Mouse (Mus musculus) embryonic facial prominence, embryonic 15.5 days (tissue): ENCODE results near the gene Pank4. TPM values are rescaled to one million over a fixed set of nuclear protein-coding genes. Genes with fewer than 3 reads are reported as not detected.
A peak's percentile ranks its signal among the peaks of the same experiment; 100 is the strongest.

Experiments
- ATAC-seq: fragments of 200-750 bp; cut with Nextera tagmentation; 2 replicates; pipeline ENCODE4 v1.8.0; 2017; ENCODE audit warnings: low read depth, moderate TSS enrichment; ENCODE audit not compliant: insufficient number of reproducible peaks, low FRiP score, low TSS enrichment
- H3K27ac ChIP-seq: fragments of 300-500 bp; sonication (generic); replicated peaks from 2 replicates; pipeline ENCODE4 v1.5.1; 2015; ENCODE audit warnings: mild to moderate bottlenecking, inconsistent platforms
- H3K27me3 ChIP-seq: fragments of 300-500 bp; sonication (generic); 2 replicates; pipeline ENCODE4 v1.6.1; 2015; ENCODE audit warnings: inconsistent platforms
- H3K36me3 ChIP-seq: fragments of 300-500 bp; sonication (generic); 2 replicates; pipeline ENCODE4 v1.6.1; 2015; ENCODE audit warnings: mild to moderate bottlenecking, inconsistent platforms
- H3K4me1 ChIP-seq: fragments of 300-500 bp; sonication (generic); 2 replicates; pipeline ENCODE4 v1.6.1; 2015; ENCODE audit warnings: inconsistent platforms
- H3K4me2 ChIP-seq: fragments of 300-500 bp; sonication (generic); replicated peaks from 2 replicates; pipeline ENCODE4 v1.6.1; 2015; ENCODE audit warnings: mild to moderate bottlenecking, inconsistent platforms
- H3K4me3 ChIP-seq: fragments of 300-500 bp; sonication (generic); replicated peaks from 2 replicates; pipeline ENCODE4 v1.5.1; 2015; ENCODE audit warnings: mild to moderate bottlenecking, inconsistent platforms
- H3K9ac ChIP-seq: fragments of 300-500 bp; sonication (generic); 2 replicates; pipeline ENCODE4 v1.6.1; 2015; ENCODE audit warnings: inconsistent platforms
- H3K9me3 ChIP-seq: fragments of 300-500 bp; sonication (generic); replicated peaks from 2 replicates; pipeline ENCODE4 v1.6.1; 2016; ENCODE audit warnings: inconsistent platforms
- whole genome bisulfite sequencing: fragments of 180-500 bp; shearing (Covaris S2); methylation state at CpG from one replicate; pipeline ENCODE4 v1.1.7; 2015; 5-methylcytosine and 5-hydroxymethylcytosine counted together
- polyA plus RNA-seq: library from polyadenylated mRNA; unstranded; fragments of >200 nt; fragmentation: Nextera tagmentation; extraction: Ambion mirVana; gene quantifications from 2 replicates; pipeline ENCODE4 v1.2.1, GENCODE M21; 2015

Gene Pank4
- 41.9 and 43.6 TPM in 2 replicates for polyA plus RNA-seq

DNA sequence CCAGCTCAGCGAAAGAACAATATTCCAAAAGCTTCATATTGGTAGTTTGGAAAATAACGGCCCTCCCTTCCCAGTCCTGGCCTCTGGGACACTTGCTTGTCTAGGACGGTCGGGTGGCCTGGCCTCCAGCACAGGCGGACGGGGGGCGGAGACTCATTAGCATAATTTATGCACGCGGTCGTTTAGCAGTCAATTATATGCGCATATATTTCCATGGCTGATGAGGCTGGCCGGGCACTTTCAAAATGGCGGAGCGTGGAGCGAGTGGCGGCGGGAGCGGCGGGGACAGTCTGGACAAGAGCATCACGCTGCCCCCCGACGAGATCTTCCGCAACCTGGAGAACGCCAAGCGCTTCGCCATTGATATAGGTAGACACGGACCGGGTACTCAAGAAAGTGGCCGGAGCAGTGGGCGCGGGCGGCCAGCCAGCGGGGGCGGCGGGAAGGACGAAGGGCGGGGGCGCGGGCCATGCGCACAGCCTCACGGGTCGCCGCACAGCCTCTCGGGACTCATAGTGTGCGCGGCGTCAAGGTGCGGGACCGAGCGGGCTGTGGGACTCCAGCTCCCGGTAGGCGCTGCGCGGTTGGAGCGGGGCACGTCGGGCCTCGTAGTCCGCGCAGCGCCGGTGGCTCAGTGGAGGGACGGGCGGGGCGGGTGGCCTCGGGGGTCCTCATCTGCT, at the start of gene Pank4:
Pank4 (plus strand) TSS at position 223 of the 680 bp plus-strand sequence.
- under 1% methylated on average over 55 of the region's 66 CpGs for WGBS
- Histone ChIP-seq H3K9me3 (no peaks in the 10 kb centered on the region), H3K4me2 (peak within 1 kb of the TSS; percentile 63), H3K4me1 (peaks cover 47% of the 10 kb centered on the region), H3K9ac (peak within 1 kb of the TSS; percentile 77), H3K27ac (peak within 1 kb of the TSS; percentile 91), H3K27me3 (peaks cover 42% of the 10 kb centered on the region), H3K4me3 (peak within 1 kb of the TSS; percentile 77), H3K36me3 (peaks cover 9% of the 10 kb centered on the region)
- ATAC-seq = peak; percentile 95

- H3K9ac ChIP-seq = no peak overlapping the region
- no peaks in the 10 kb centered on the region for H3K9me3 ChIP-seq
- 87% methylated on average over 4 of the region's 4 CpGs for WGBS
- no peak for ATAC-seq
- no peak overlapping the region for H3K4me3 ChIP-seq
- H3K36me3 ChIP-seq = no peaks in the 10 kb centered on the region
- H3K27me3 ChIP-seq = no peaks in the 10 kb centered on the region
- H3K4me2 ChIP-seq = no peak overlapping the region
- 0 out of 2 replicates have a peak, but pooled peaks cover 4% of the 10 kb centered on the region for H3K4me1 ChIP-seq
- no peak overlapping the region for H3K27ac ChIP-seq
These were observed 49.7 kb upstream of the Pank4 start for GRCm38 (mm10) chr4:154914252-154914651.

- Histone ChIP-seq H3K9me3 (no peaks in the 10 kb centered on the region), H3K4me2 (no peak overlapping the region), H3K9ac (no peak overlapping the region), H3K36me3 (no peaks in the 10 kb centered on the region), H3K4me1 (0 out of 2 replicates have a peak, but pooled peaks cover 4% of the 10 kb centered on the region), H3K27me3 (no peaks in the 10 kb centered on the region), H3K27ac (no peak overlapping the region), H3K4me3 (no peak overlapping the region)
- ATAC-seq = no peak
- WGBS = 71% methylated on average over 3 of the region's 3 CpGs
These were observed 49.2 kb upstream of the Pank4 start for GRCm38 (mm10) chr4:154914707-154915106.

- Histone ChIP-seq H3K27me3 (no peaks in the 10 kb centered on the region), H3K27ac (no peak overlapping the region), H3K4me1 (0 out of 2 replicates have a peak, but pooled peaks cover 4% of the 10 kb centered on the region), H3K4me2 (no peak overlapping the region), H3K4me3 (no peak overlapping the region), H3K9ac (no peak overlapping the region), H3K36me3 (no peaks in the 10 kb centered on the region), H3K9me3 (no peaks in the 10 kb centered on the region)
- no peak for ATAC-seq
- 84% methylated on average over 10 of the region's 10 CpGs for WGBS
These were observed 48.6 kb upstream of the Pank4 start for GRCm38 (mm10) chr4:154915286-154915685.

DNA sequence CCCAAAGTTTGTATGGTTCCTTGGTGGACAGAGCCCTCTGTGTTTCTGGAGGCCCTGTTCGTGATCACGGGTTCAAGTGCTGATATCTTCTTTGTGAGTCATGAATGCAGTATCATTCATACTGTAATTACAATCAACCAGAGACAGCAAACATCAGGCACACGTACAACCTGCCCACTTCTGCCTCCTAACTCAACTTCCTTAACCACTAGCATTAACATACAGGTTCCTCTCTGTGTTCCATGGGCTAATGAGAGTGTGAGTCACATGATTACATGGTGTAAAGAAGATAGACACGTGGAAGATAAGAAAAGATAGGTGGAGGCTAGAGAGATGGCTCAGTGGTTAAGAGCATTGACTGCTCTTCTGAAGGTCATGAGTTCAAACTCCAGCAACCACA, 47.3 kb upstream of the Pank4 start:
- Histone ChIP-seq H3K36me3 (no peaks in the 10 kb centered on the region), H3K4me2 (no peak overlapping the region), H3K4me1 (no peaks in the 10 kb centered on the region), H3K27me3 (no peaks in the 10 kb centered on the region), H3K27ac (no peak overlapping the region), H3K9me3 (no peaks in the 10 kb centered on the region), H3K9ac (no peak overlapping the region), H3K4me3 (no peak overlapping the region)
- no peak for ATAC-seq
- WGBS = 81% methylated on average over 4 of the region's 4 CpGs

DNA sequence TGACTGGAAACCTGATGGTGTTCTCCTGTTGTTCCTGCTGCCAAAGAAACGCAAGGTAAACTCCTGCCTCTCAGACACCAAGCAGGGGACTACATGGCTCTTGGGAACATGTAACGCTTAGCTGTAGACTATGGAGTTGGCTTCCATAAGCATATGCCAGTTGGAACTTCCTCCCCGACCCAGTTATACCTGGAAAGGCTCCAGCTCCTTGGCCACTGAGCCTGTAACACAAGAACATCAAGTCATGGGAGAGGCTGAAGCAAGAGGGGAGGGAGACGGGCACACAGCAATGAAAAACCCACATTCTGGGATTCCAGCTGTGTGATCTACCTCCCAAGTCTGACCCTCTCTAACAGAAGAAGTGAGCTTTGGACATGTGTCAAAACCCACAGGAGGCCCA, 41.6 kb upstream of the Pank4 start:
- Histone ChIP-seq H3K27me3 (no peaks in the 10 kb centered on the region), H3K9ac (no peak overlapping the region), H3K27ac (no peak overlapping the region), H3K4me1 (peaks cover 10% of the 10 kb centered on the region), H3K9me3 (no peaks in the 10 kb centered on the region), H3K4me2 (no peak overlapping the region), H3K4me3 (no peak overlapping the region), H3K36me3 (no peaks in the 10 kb centered on the region)
- no peak for ATAC-seq
- 64% methylated on average over 4 of the region's 4 CpGs for WGBS

DNA sequence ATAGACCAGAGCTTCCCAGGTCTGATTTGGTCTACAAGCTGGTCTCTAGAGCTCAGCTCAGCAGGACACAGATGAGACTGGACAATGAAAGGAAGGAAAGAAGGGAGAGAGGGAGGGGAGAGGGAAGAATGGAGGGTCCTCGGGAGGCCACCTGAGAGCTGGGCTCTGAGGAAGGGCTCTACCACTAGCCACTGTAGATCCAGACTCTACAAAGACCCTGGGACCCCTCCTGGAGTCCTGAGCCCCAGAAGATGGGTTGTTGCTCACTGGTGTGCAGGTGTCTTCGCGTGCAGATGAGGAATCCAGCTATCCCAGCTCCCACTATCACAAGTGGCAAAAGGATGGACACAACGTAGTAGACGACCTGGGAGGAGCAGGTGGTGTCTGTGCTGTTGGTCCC, 41.0 kb upstream of the Pank4 start:
- no peak overlapping the region for H3K9ac ChIP-seq
- H3K36me3 ChIP-seq = no peaks in the 10 kb centered on the region
- H3K4me3 ChIP-seq = no peak overlapping the region
- WGBS = 84% methylated on average over 5 of the region's 5 CpGs
- peaks cover 17% of the 10 kb centered on the region for H3K4me1 ChIP-seq
- no peak overlapping the region for H3K4me2 ChIP-seq
- no peak for ATAC-seq
- no peak overlapping the region for H3K27ac ChIP-seq
- no peaks in the 10 kb centered on the region for H3K27me3 ChIP-seq
- H3K9me3 ChIP-seq = no peaks in the 10 kb centered on the region

DNA sequence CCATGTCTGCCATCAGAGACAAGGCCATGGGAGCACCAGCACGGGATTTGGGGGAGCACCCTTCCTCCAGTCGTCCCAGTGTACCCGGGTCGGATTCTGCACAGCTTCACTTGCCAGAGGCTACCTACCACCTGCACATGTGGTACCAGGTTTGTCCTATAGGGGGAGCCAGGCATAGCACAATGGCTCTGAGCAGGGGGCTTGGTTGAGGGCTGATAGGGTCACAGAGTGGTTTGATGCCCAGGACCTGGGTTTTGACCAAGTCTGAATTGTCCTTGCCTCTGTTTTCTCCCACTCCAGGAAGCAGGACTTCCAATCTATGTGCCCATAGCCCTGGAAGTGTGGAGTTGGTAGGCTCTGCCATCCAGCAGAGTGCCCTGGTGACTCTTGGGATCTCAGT, 38.5 kb upstream of the Pank4 start:
- Histone ChIP-seq H3K4me1 (peaks cover 27% of the 10 kb centered on the region), H3K4me2 (no peak overlapping the region), H3K9ac (no peak overlapping the region), H3K4me3 (no peak overlapping the region), H3K36me3 (no peaks in the 10 kb centered on the region), H3K27me3 (no peaks in the 10 kb centered on the region), H3K9me3 (no peaks in the 10 kb centered on the region), H3K27ac (no peak overlapping the region)
- no peak for ATAC-seq
- WGBS = 38% methylated on average over 4 of the region's 4 CpGs

DNA sequence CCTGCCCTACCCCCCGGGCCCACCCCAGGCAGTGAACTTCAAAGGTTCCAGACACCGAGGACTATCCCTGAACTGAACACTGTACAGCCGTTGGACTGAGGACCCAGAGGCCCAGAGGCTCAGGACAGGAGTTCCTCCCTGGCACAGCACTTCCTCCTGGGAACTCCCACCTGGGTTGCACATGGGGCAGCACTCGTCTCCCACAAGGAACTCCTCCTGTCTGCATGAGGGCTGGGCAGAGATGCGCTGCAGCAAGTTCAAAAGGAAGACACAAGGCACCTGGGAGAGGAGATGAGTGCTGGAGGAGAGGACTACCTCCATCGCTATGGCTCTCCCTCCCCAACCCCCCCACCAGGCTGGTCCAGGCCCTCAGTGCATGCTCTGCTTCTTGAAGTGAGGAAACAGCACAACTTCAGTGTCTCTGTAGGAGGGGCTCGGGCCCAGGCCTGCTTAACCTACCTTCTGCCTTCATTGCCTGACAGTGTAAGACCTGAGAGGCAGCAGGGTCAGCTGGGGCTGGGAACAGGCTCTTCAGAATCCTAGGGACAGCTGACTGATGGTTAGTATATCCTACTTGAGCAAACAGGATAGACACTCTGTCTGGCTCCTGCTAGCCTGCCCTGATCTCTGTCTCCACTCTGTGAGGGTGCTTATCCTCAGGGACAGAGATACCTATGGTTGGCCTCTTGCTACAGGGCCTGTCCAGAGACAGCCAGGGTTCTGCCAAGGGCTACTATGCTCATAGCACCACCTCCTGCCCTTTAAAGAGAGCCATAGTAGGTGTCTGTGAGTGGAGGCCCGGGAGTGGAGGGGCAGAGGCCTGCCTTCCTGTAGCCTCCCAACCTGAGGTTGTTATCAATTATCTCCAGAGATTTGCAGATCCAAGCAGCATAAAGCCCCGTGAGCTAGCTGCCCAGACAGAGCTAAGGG, 36.7 kb upstream of the Pank4 start:
- no peaks in the 10 kb centered on the region for H3K27me3 ChIP-seq
- H3K27ac ChIP-seq = peak overlapping the region; percentile 73
- peaks cover 27% of the 10 kb centered on the region for H3K4me1 ChIP-seq
- H3K9me3 ChIP-seq = no peaks in the 10 kb centered on the region
- peak overlapping the region; percentile 46 for H3K4me2 ChIP-seq
- ATAC-seq = no peak
- H3K9ac ChIP-seq = no peak overlapping the region
- 46% methylated on average over 9 of the region's 9 CpGs for WGBS
- H3K36me3 ChIP-seq = no peaks in the 10 kb centered on the region
- peak overlapping the region; percentile 21 for H3K4me3 ChIP-seq

DNA sequence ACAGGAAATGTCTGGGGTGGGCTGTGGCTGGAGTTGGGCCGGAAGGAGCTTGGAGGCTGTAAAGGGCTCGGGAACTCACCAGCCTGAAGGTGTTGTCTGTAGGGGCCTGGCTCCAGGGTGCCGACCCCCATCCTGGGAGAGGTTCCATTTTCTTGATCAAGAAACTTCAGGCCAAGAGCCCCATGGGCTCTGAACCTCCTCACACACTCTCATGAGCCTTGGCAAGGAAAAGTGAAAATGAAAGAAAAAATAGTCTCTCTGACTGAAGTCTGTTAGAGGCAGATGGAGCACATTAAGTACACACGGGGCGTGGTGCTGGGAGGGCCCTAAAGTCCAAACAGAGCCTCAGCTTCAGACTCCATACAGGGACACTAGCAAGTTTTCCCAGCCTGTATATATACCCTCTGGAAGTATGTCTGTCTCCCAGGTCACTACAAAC, 36.0 kb upstream of the Pank4 start:
- Histone ChIP-seq H3K36me3 (no peaks in the 10 kb centered on the region), H3K9ac (no peak overlapping the region), H3K4me1 (peaks cover 27% of the 10 kb centered on the region), H3K4me3 (peak overlapping the region; percentile 21), H3K9me3 (no peaks in the 10 kb centered on the region), H3K27me3 (no peaks in the 10 kb centered on the region), H3K27ac (peak overlapping the region; percentile 73), H3K4me2 (peak overlapping the region; percentile 46)
- peak; percentile 48 for ATAC-seq
- WGBS = 16% methylated on average over 5 of the region's 5 CpGs

GRCm38 (mm10) chr4:154928395-154929087, 35.4 kb upstream of the Pank4 start, which contains the start of gene Tnfrsf14:
Gene Tnfrsf14, minus strand, starts transcription at chr4:154928563.
- peak within 1 kb of the TSS; percentile 21 for H3K4me3 ChIP-seq
- ATAC-seq = no peak
- H3K4me1 ChIP-seq = peaks cover 27% of the 10 kb centered on the region
- WGBS = 48% methylated on average over 12 of the region's 12 CpGs
- H3K9me3 ChIP-seq = no peaks in the 10 kb centered on the region
- peak within 1 kb of the TSS; percentile 73 for H3K27ac ChIP-seq
- H3K4me2 ChIP-seq = peak within 1 kb of the TSS; percentile 46
- H3K36me3 ChIP-seq = no peaks in the 10 kb centered on the region
- no peak within 1 kb of the TSS for H3K9ac ChIP-seq
- no peaks in the 10 kb centered on the region for H3K27me3 ChIP-seq
